Comparison of ENCODE assay signal across 15 mouse cellular contexts in genomic region chr5:74007492-74008070, GRCm38 (mm10).
DNase-seq lines count a peak whose midpoint lies in the region; ATAC-seq and TF ChIP-seq lines count a peak whose summit lies in the region.
"Had no signal": no experiment of that assay in that cellular context is flagged by ENCODE, and none has a peak within 500 bp of the region (broad histone marks: within the 10 kb centered on the region; RNA-seq: fewer than 3 reads in every experiment).

No protein-coding gene starts in this region.

- 83% methylated on average over 3 of the region's 3 CpGs for WGBS in midbrain, embryonic 15.5 days
- WGBS in midbrain, postnatal 0 days = 79% methylated on average over 3 of the region's 3 CpGs
- WGBS in heart, embryonic 12.5 days = 11% methylated on average over 3 of the region's 3 CpGs

- no peak for TF ChIP-seq CTCF in midbrain, postnatal 0 days (IDR thresholded peaks at IDR 0.05)

- no peaks in the 10 kb centered on the region for H3K27me3 ChIP-seq in midbrain, embryonic 15.5 days (replicated peaks)
- H3K27me3 ChIP-seq in midbrain, postnatal 0 days (ENCODE audit: insufficient read depth, low read length) = no peaks in the 10 kb centered on the region
- no peaks in the 10 kb centered on the region for H3K27me3 ChIP-seq in heart, embryonic 12.5 days (replicated peaks)
- H3K27me3 ChIP-seq: embryonic facial prominence, embryonic 15.5 days; neural tube, embryonic 15.5 days had no signal

- no peak overlapping the region for H3K27ac ChIP-seq in midbrain, embryonic 15.5 days
- no peak overlapping the region for H3K27ac ChIP-seq in midbrain, postnatal 0 days (ENCODE audit: low read depth, low read length)
- peak overlapping the region; percentile 73 for H3K27ac ChIP-seq in heart, embryonic 12.5 days (ENCODE audit: poor library complexity, severe bottlenecking)
- H3K27ac ChIP-seq: embryonic facial prominence, embryonic 15.5 days; macrophage; neural tube, embryonic 15.5 days had no signal

- no peaks in the 10 kb centered on the region for H3K9me3 ChIP-seq in midbrain, embryonic 15.5 days
- no peaks in the 10 kb centered on the region for H3K9me3 ChIP-seq in midbrain, postnatal 0 days (ENCODE audit: low read length)
- H3K9me3 ChIP-seq in heart, embryonic 12.5 days (replicated peaks) = no peaks in the 10 kb centered on the region
- H3K9me3 ChIP-seq: embryonic facial prominence, embryonic 15.5 days; neural tube, embryonic 15.5 days had no signal

- ATAC-seq in midbrain, embryonic 15.5 days (replicated peaks) = peak; percentile 15; the same call in 1 of the 2 replicates
- ATAC-seq in midbrain, postnatal 0 days (ENCODE audit: low FRiP score) = no peak
- ATAC-seq in heart, embryonic 12.5 days (ENCODE audit: insufficient number of reproducible peaks, low FRiP score) = no peak
- no peak for ATAC-seq in megakaryocyte-erythroid progenitor cell, adult 5-6 weeks (replicated peaks; ENCODE audit: low FRiP score, low TSS enrichment, poor library complexity, severe bottlenecking)
- ATAC-seq: intestine, postnatal 0 days had no signal

- H3K4me1 ChIP-seq in midbrain, embryonic 15.5 days = no peaks in the 10 kb centered on the region
- no peaks in the 10 kb centered on the region for H3K4me1 ChIP-seq in midbrain, postnatal 0 days (ENCODE audit: insufficient read depth, low read length)
- H3K4me1 ChIP-seq in heart, embryonic 12.5 days (replicated peaks) = peaks cover 17% of the 10 kb centered on the region
- H3K4me1 ChIP-seq: embryonic facial prominence, embryonic 15.5 days; neural tube, embryonic 15.5 days had no signal

- H3K9ac ChIP-seq in midbrain, embryonic 15.5 days = no peak overlapping the region
- no peak overlapping the region for H3K9ac ChIP-seq in midbrain, postnatal 0 days (replicated peaks; ENCODE audit: low read length, poor library complexity, severe bottlenecking)
- no peak overlapping the region for H3K9ac ChIP-seq in heart, embryonic 12.5 days
- H3K9ac ChIP-seq: embryonic facial prominence, embryonic 15.5 days; neural tube, embryonic 15.5 days had no signal

- H3K36me3 ChIP-seq in midbrain, embryonic 15.5 days (replicated peaks) = peaks cover 10% of the 10 kb centered on the region; the same call in 1 of the 2 replicates
- peaks cover 22% of the 10 kb centered on the region for H3K36me3 ChIP-seq in midbrain, postnatal 0 days (ENCODE audit: insufficient read depth, low read length)
- H3K36me3 ChIP-seq in heart, embryonic 12.5 days = peaks cover 55% of the 10 kb centered on the region

- H3K4me3 ChIP-seq in midbrain, embryonic 15.5 days = no peak overlapping the region
- H3K4me3 ChIP-seq in midbrain, postnatal 0 days (ENCODE audit: low read depth, low read length) = no peak overlapping the region
- no peak overlapping the region for H3K4me3 ChIP-seq in heart, embryonic 12.5 days
- H3K4me3 ChIP-seq: embryonic facial prominence, embryonic 15.5 days; neural tube, embryonic 15.5 days had no signal

- peak; percentile 28 to 31 for DNase-seq in heart, adult 18-20 months
- DNase-seq in heart, postnatal 14 days = no peak
- no peak for DNase-seq in midbrain, postnatal 0 days (ENCODE audit: low spot score)
- peak; percentile 66 for DNase-seq in telencephalon, adult 2 months (ENCODE audit: low read depth, low spot score)
- no peak for DNase-seq in T-cell, adult 2 months (ENCODE audit: low spot score)
- DNase-seq: cerebellum, adult 11 months; kidney, postnatal 14 days; thymus, postnatal 25 days had no signal

- intact Hi-C loops in heart, postnatal 14 days (cut with DNase I) = no loop called here

- no peak overlapping the region for H3K4me2 ChIP-seq in midbrain, embryonic 15.5 days
- H3K4me2 ChIP-seq in midbrain, postnatal 0 days (ENCODE audit: low read depth, low read length, poor library complexity, severe bottlenecking) = no peak overlapping the region
- no peak overlapping the region; the same call in 1 of the 2 replicates for H3K4me2 ChIP-seq in heart, embryonic 12.5 days
- H3K4me2 ChIP-seq: embryonic facial prominence, embryonic 15.5 days; neural tube, embryonic 15.5 days had no signal

Comparison
In these comparisons a context has a peak if more than half of its experiments do, and no peak if none do; other contexts are left out.
1. DNase-seq: peak in heart, adult 18-20 months (2 of 2) and telencephalon, adult 2 months (single experiment); none in heart, postnatal 14 days (0 of 2), midbrain, postnatal 0 days (single experiment) and T-cell, adult 2 months (single experiment).